Mouse (Mus musculus) cerebellum, adult 8-10 months (tissue): ENCODE data around the gene Pds5a.

Experiments
- DNase-seq: peaks from one replicate; pipeline ENCODE4 v3.0.0; 2022

Gene Pds5a

DNA sequence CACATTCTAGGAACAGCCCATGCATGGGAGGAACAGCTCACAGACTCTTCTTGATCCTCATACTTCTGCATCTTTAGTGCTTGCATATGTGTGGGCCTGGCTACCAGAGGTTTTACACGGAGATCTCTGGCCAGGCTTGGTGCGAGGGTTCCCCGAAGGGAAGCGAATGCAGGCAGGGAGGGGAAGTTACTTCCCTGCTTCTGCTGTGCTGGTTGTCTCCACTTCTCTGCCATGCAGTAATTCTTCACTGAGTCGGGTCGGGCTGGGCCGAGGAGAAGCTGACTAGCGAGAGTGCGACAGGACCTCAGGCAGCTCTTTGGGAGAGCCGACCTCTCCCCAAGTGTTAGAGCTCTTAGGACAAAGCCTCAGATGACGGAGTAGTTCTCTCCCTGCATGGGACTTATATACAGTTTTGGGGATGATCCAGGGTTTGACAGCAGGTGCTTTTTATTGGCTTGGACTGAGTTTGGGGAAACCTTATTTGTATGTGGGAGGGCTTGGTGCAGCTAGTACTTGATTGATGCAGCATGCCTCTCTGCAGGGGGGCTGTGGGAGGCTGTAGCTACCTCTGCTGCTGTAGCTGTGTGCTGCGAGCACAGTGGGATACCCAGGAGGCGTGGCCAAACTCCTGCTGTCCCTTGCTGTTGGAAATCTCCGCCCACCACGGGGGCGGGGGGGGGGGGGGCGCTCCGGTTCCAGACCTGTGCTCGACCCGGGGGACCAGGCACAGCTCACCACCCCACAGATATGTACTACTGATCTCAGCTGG is 136.8 kb downstream of the Pds5a start:
- DNase-seq = peak; percentile 28

DNA sequence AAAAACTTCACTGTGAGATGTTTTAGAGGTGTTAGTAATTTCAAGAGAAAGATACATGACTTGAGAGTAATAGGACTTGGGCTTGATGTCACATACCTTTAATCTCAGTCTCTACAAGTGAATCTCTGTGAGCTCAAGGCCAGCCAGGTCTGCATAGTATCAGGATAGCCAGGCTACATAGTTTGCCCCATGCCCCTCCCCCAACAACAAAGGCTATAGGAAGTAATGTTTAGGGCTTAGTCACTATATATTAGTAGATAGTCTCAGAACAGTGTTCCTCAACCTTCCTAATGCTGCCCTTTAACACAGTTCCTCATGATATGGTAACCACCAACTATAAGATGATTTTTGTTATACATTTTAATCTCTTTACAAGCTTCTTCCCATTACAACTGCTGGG is 141.0 kb downstream of the Pds5a start:
- no peak for DNase-seq
